Mouse (Mus musculus): ENCODE results near the gene Bpifa6. TPM values are rescaled to one million over a fixed set of nuclear protein-coding genes. Genes with fewer than 3 reads are reported as not detected.

Bpifa6 gene
- total RNA-seq (2012; rRNA removed) (not detected in 2 replicates), polyA plus RNA-seq (2012; ENCODE audit: insufficient read depth in 1 of 2, insufficient read length in 2 of 2, low read depth in 1 of 2, low replicate concordance in 2 of 2, missing spikeins in 1 of 2) (not detected)

DNA sequence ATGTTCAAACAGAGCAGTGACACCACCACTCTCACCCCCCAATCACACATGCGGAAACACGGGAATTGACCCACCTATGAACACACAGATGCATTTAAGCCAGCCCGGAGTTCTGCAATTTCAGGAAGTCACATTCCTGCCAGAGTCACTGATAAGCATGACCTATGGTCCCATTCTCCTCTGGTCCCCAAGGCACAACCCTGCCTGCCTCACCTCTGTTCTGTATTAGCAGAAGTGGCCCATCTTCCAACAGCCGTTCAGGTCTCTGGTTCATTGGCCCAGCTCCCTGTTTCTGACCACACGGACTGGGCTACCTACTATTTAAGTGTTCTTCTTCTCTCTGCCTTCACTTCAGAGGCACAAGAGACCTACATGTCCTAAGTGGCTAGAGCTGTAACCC lies at the start of gene Bpifa6:
Gene Bpifa6 (plus strand): TSS at position 364 of the 400 bp plus-strand sequence.
- Histone ChIP-seq H3K27ac (ENCODE audit: control insufficient read depth, low read depth, low read length) (no peak within 1 kb of the TSS), H3K4me1 (ENCODE audit: control insufficient read depth in 1 of 2, insufficient read depth in 2 of 2, low read length in 2 of 2) (no peaks in the 10 kb centered on the region), H3K36me3 (ENCODE audit: control insufficient read depth in 1 of 2, insufficient read depth in 2 of 2, low read length in 2 of 2) (no peaks in the 10 kb centered on the region), H3K27me3 (ENCODE audit: control insufficient read depth in 1 of 2, insufficient read depth in 2 of 2, low read length in 2 of 2) (no peaks in the 10 kb centered on the region; a peak in 1 of 4 replicates), H3K4me3 (ENCODE audit: control insufficient read depth in 1 of 2, insufficient read depth in 1 of 2, low read depth in 2 of 2, low read length in 2 of 2) (no peak within 1 kb of the TSS), H3K9ac (ENCODE audit: control insufficient read depth, low read depth, low read length, poor library complexity, severe bottlenecking) (no peak within 1 kb of the TSS), H3K79me2 (ENCODE audit: control insufficient read depth, insufficient read depth, low read length, poor library complexity) (no peaks in the 10 kb centered on the region), H3K9me3 (replicated peaks; ENCODE audit: insufficient read depth, low read length) (no peaks in the 10 kb centered on the region)
- DNase-seq (ENCODE audit: low read depth, low spot score) = no peak
- TF ChIP-seq POLR2AphosphoS5 (IDR thresholded peaks at IDR 0.05; ENCODE audit: borderline replicate concordance, low read depth, low read length) (no peak), ZMIZ1 (IDR thresholded peaks at IDR 0.05; ENCODE audit: low read depth, low read length) (no peak), MYB (IDR thresholded peaks at IDR 0.05; ENCODE audit: low read depth, low read length) (no peak), ETS1 (IDR thresholded peaks at IDR 0.05; ENCODE audit: low read depth, low read length) (no peak), MYC (IDR thresholded peaks at IDR 0.05; ENCODE audit: low read depth, low read length) (no peak), MAFK (IDR thresholded peaks at IDR 0.05; ENCODE audit: borderline replicate concordance, low read depth, low read length) (no peak), NELFE (IDR thresholded peaks at IDR 0.05; ENCODE audit: low read depth, low read length) (no peak), GATA1 (IDR thresholded peaks at IDR 0.05; ENCODE audit: low read depth, low read length) (no peak), JUND (IDR thresholded peaks at IDR 0.05; ENCODE audit: low read depth, low read length) (no peak)

DNA sequence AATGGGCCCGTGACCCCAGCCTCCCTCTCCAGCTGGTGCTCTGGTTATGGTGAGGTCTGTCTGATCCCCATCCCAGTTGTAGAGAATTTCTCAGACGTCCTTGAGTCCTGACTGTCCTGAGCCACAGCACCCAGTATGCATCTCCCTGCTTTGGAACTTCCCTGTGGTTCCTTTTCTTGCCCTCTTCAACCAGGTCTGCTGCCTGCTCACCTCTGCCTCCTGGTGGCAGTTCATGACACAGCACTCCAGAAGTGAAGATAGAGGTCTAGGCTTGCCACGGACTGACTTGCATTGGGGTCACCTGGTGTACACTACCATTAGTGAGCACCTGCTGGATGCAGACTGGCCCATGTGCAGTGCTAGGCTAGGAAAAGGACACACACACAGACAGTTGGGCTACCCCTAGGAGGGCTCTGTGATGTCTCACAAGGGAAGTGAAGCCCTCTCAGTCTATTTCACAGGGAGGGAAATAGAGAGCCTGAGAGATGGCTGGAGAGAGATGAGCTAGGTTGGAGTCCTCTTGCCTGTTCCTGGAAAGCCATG lies 44.8 kb upstream of the Bpifa6 start:
- no peaks in the 10 kb centered on the region for H3K9me3 ChIP-seq (replicated peaks; ENCODE audit: insufficient read depth, low read length)
- no peaks in the 10 kb centered on the region for H3K79me2 ChIP-seq (ENCODE audit: control insufficient read depth, insufficient read depth, low read length, poor library complexity)
- H3K27ac ChIP-seq (ENCODE audit: control insufficient read depth, low read depth, low read length) = no peak overlapping the region
- H3K36me3 ChIP-seq (ENCODE audit: control insufficient read depth in 1 of 2, insufficient read depth in 2 of 2, low read length in 2 of 2) = no peaks in the 10 kb centered on the region
- peak; percentile 23 for DNase-seq (ENCODE audit: low read depth, low spot score)
- H3K4me1 ChIP-seq (ENCODE audit: control insufficient read depth in 1 of 2, insufficient read depth in 2 of 2, low read length in 2 of 2) = no peaks in the 10 kb centered on the region
- H3K4me3 ChIP-seq (ENCODE audit: control insufficient read depth in 1 of 2, insufficient read depth in 1 of 2, low read depth in 2 of 2, low read length in 2 of 2) = no peak overlapping the region
- no peaks in the 10 kb centered on the region for H3K27me3 ChIP-seq (ENCODE audit: control insufficient read depth in 1 of 2, insufficient read depth in 2 of 2, low read length in 2 of 2)
- no peak overlapping the region for H3K9ac ChIP-seq (ENCODE audit: control insufficient read depth, low read depth, low read length, poor library complexity, severe bottlenecking)
- TF ChIP-seq NRF1 (IDR thresholded peaks at IDR 0.05; ENCODE audit: insufficient read depth, low read depth, low read length, poor library complexity, severe bottlenecking) (no peak), USF2 (IDR thresholded peaks at IDR 0.05; ENCODE audit: borderline replicate concordance in 1 of 2, insufficient read depth in 1 of 2, low read depth in 1 of 2, low read length in 2 of 2) (no peak), CHD1 (IDR thresholded peaks at IDR 0.05; ENCODE audit: low read depth, low read length) (no peak), JUND (IDR thresholded peaks at IDR 0.05; ENCODE audit: low read depth, low read length) (no peak), CTCF (IDR thresholded peaks at IDR 0.05 in 2 of 3, conservative IDR thresholded peaks at IDR 0.05 in 1 of 3; ENCODE audit: control insufficient read depth in 1 of 3, insufficient read depth in 1 of 3, low read depth in 2 of 3, low read length in 3 of 3, poor library complexity in 1 of 3, severe bottlenecking in 1 of 3) (peak; percentile 65 to 82 (median 80)), RCOR1 (IDR thresholded peaks at IDR 0.05; ENCODE audit: low read depth, low read length) (no peak), BHLHE40 (IDR thresholded peaks at IDR 0.05; ENCODE audit: borderline replicate concordance, low read depth, low read length) (no peak), TAL1 (IDR thresholded peaks at IDR 0.05; ENCODE audit: low read length) (no peak), TBP (IDR thresholded peaks at IDR 0.05; ENCODE audit: low read depth, low read length) (no peak), MXI1 (IDR thresholded peaks at IDR 0.05; ENCODE audit: low read depth, low read length) (no peak), USF1 (IDR thresholded peaks at IDR 0.05; ENCODE audit: low read depth, low read length) (no peak), CHD2 (IDR thresholded peaks at IDR 0.05; ENCODE audit: low read length) (no peak), MAZ (IDR thresholded peaks at IDR 0.05; ENCODE audit: low read depth, low read length) (no peak), POLR2AphosphoS2 (IDR thresholded peaks at IDR 0.05; ENCODE audit: low read length) (no peak), POLR2A (IDR thresholded peaks at IDR 0.05; ENCODE audit: control insufficient read depth in 1 of 2, insufficient read depth in 1 of 2, low read depth in 1 of 2, low read length in 2 of 2, poor library complexity in 1 of 2) (no peak), ZNF384 (IDR thresholded peaks at IDR 0.05; ENCODE audit: low read depth, low read length) (no peak), E2F4 (IDR thresholded peaks at IDR 0.05; ENCODE audit: borderline replicate concordance, low read depth, low read length) (no peak), HCFC1 (IDR thresholded peaks at IDR 0.05; ENCODE audit: low read depth, low read length) (no peak), ETS1 (IDR thresholded peaks at IDR 0.05; ENCODE audit: low read depth, low read length) (no peak), ZC3H11A (IDR thresholded peaks at IDR 0.05; ENCODE audit: low read depth, low read length) (peak; percentile 38; the same call in 1 of the 2 replicates), RAD21 (IDR thresholded peaks at IDR 0.05; ENCODE audit: low read depth, low read length) (peak; percentile 42), SIN3A (IDR thresholded peaks at IDR 0.05; ENCODE audit: low read length) (no peak), SMC3 (IDR thresholded peaks at IDR 0.05; ENCODE audit: low read depth, low read length) (peak; percentile 79), GATA1 (IDR thresholded peaks at IDR 0.05; ENCODE audit: low read depth, low read length) (no peak), UBTF (IDR thresholded peaks at IDR 0.05; ENCODE audit: borderline replicate concordance, insufficient read depth, low read depth, low read length) (no peak), MAFK (IDR thresholded peaks at IDR 0.05; ENCODE audit: borderline replicate concordance, low read depth, low read length) (no peak)

All from MEL (cell line).